Mouse (Mus musculus) heart, embryonic 12.5 days (tissue): ENCODE data around the gene Ptpn4. TPM values are rescaled to one million over a fixed set of nuclear protein-coding genes. Genes with fewer than 3 reads are reported as not detected.

Source experiments
- ATAC-seq: fragments of 200-750 bp; cut with Nextera tagmentation; 2 replicates; pipeline ENCODE4 v1.8.0; 2017; ENCODE audit warnings: moderate TSS enrichment, moderate library complexity; ENCODE audit not compliant: insufficient number of reproducible peaks, low FRiP score
- H3K27ac ChIP-seq: fragments of 300-500 bp; sonication (generic); 2 replicates; pipeline ENCODE4 v1.5.1; 2016; ENCODE audit warnings: mild to moderate bottlenecking, moderate library complexity; ENCODE audit not compliant: poor library complexity, severe bottlenecking
- H3K27me3 ChIP-seq: fragments of 300-500 bp; sonication (generic); replicated peaks from 2 replicates; pipeline ENCODE4 v1.6.1; 2016; ENCODE audit warnings: mild to moderate bottlenecking, moderate library complexity
- H3K36me3 ChIP-seq: fragments of 300-500 bp; sonication (generic); 2 replicates; pipeline ENCODE4 v1.6.1; 2016; ENCODE audit warnings: mild to moderate bottlenecking, moderate library complexity
- H3K4me1 ChIP-seq: fragments of 300-500 bp; sonication (generic); replicated peaks from 2 replicates; pipeline ENCODE4 v1.6.1; 2016; ENCODE audit warnings: mild to moderate bottlenecking
- H3K4me2 ChIP-seq: fragments of 300-500 bp; sonication (generic); 2 replicates; pipeline ENCODE4 v1.6.1; 2016; ENCODE audit warnings: mild to moderate bottlenecking, moderate library complexity
- H3K4me3 ChIP-seq: fragments of 300-500 bp; sonication (generic); 2 replicates; pipeline ENCODE4 v1.5.1; 2016; ENCODE audit warnings: mild to moderate bottlenecking
- H3K9ac ChIP-seq: fragments of 300-500 bp; sonication (generic); 2 replicates; pipeline ENCODE4 v1.6.1; 2016; ENCODE audit warnings: mild to moderate bottlenecking, moderate library complexity
- H3K9me3 ChIP-seq: fragments of 300-500 bp; sonication (generic); replicated peaks from 2 replicates; pipeline ENCODE4 v1.6.1; 2016; ENCODE audit warnings: mild to moderate bottlenecking, moderate library complexity
- WGBS: fragments of 180-500 bp; shearing (Covaris S2); methylation state at CpG from one replicate; pipeline ENCODE4 v1.1.7; 2016; 5-methylcytosine and 5-hydroxymethylcytosine counted together
- polyA plus RNA-seq: library from polyadenylated mRNA; unstranded; fragments of >200 nt; fragmentation: Nextera tagmentation; extraction: Ambion mirVana; gene quantifications from 2 replicates; pipeline ENCODE4 v1.2.1, GENCODE M21; 2016

The Ptpn4 gene
- polyA plus RNA-seq, 1 experiment from 2014 or later = 7.5 TPM

DNA sequence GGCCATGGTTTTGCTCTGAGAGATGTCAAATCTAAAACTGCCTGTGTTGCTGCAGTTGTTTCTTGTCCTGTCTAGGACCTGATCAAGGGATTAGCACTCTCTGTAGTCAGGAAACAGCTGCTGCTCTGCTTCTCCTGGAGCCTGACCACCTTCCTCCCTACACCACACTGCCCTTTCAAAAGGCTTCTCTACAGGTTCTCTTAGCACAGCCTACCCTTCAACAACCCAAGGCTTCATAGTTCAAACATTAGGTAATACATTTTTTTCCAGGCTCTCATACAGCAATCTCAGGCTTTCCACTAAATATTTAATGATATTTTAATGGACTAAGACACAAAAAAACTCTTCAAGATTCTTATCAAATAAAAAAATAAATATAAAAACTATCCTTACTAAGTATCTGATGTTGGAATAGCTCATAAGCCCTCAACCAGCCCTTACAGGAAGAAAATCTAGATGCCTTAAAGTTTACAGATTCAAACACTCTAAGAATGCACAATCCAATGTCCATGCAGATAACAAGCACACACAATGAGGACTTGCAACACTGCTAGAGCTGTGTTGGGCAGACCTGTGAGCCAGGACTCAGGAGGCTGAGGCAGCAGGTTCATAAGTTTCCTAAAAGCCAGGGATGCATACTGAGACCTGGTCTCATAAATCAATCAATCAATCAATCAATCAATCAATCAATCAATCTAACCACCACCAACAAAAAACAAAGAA, 196.2 kb downstream of the Ptpn4 start:
- peaks cover 11% of the 10 kb centered on the region for H3K4me1 ChIP-seq
- H3K9me3 ChIP-seq = no peaks in the 10 kb centered on the region
- H3K27me3 ChIP-seq = no peaks in the 10 kb centered on the region
- no peak overlapping the region for H3K9ac ChIP-seq
- no peak for ATAC-seq
- H3K36me3 ChIP-seq = peaks cover 11% of the 10 kb centered on the region
- no peak overlapping the region for H3K4me3 ChIP-seq
- no peak overlapping the region for H3K4me2 ChIP-seq
- H3K27ac ChIP-seq = no peak overlapping the region

DNA sequence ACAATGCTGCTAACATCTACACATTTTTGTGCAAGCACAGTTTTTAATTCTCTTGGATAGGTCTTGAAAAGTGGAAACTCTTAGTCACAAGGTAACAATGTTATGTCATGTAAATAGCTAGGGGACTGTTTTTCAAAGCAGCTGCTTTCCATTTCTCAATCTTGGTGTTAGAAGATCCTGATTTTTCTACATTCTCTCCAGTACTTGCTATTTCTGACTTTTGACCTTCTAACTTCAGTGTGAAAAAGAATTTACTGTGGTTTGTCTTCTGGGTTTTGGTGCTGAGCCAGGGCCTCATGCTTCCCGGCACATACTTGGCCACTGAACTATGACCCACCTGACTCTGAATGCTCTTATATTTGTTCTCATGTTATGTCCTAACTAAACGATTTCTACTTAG, 197.4 kb downstream of the Ptpn4 start:
- WGBS = 78% methylated on average over 2 of the region's 2 CpGs
- no peak overlapping the region for H3K9ac ChIP-seq
- H3K27me3 ChIP-seq = no peaks in the 10 kb centered on the region
- H3K36me3 ChIP-seq = peaks cover 11% of the 10 kb centered on the region
- H3K4me1 ChIP-seq = peaks cover 11% of the 10 kb centered on the region
- no peaks in the 10 kb centered on the region for H3K9me3 ChIP-seq
- H3K4me3 ChIP-seq = no peak overlapping the region
- ATAC-seq = no peak
- H3K27ac ChIP-seq = no peak overlapping the region
- no peak overlapping the region for H3K4me2 ChIP-seq

DNA sequence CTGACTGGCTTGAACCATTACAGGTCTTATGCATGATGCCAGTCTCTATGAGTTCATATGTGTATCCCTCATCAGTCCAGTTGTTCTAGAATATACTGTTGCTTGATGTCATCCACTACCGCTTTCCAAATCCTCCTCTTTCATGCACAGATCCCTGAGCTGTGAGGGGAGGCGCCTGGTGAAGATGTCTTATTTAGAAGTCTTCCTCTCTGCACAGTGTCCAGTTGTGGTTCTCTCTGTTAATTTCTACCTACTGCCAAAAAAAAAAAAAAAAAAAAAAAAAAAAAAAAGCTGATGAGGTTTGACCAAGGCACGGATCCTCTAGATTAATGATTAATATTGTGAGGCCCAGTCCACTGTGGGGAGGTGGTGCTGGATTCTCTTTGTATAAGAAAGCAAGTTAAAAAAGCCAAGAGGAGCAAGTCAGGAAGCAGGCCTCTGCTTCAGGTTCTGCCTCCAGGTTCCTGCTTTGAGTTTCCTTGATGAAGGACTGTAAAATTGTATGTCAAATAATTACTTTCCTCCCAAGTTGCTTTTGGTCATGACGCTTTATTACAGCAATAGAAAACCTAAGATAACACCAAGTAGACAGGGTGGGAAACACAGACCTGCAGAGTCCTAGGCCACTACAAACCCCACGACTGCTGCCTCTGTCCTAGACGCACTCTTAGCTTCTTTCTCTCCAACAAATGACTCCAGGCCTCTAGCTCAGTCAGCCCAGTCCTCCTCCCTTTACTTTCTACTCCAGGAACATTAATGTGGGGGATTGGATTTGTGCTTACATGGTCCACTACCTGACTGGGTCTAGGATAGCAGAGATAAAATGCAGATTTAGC, 200.0 kb downstream of the Ptpn4 start:
- peaks cover 8% of the 10 kb centered on the region for H3K4me1 ChIP-seq
- H3K9me3 ChIP-seq = no peaks in the 10 kb centered on the region
- no peak overlapping the region for H3K4me2 ChIP-seq
- H3K27me3 ChIP-seq = no peaks in the 10 kb centered on the region
- peaks cover 14% of the 10 kb centered on the region for H3K36me3 ChIP-seq
- H3K4me3 ChIP-seq = no peak overlapping the region
- no peak overlapping the region for H3K27ac ChIP-seq
- no peak for ATAC-seq
- WGBS = 85% methylated on average over 6 of the region's 6 CpGs
- H3K9ac ChIP-seq = no peak overlapping the region

DNA sequence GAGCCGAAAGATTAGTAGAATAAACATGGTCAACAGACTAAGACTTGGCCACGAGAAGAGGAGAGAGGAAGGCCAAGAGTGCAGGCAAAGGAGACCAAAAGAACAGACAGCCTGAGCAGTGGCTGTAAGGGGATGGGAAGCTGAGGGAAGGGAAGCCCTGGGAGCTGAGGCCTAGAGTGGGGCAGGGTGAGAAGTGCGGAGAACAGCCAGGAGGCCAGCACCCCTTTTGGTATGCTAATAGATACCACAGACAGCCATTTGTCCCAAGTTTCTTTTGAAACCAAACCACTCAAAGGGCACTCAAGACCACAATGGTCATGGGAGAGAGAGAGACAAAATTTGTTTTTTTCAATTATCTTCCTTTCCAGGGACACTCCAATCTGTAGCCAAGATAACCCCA, 202.7 kb downstream of the Ptpn4 start:
- Histone ChIP-seq H3K27ac (no peak overlapping the region), H3K27me3 (no peaks in the 10 kb centered on the region), H3K4me2 (no peak overlapping the region), H3K4me3 (no peak overlapping the region), H3K36me3 (peaks cover 13% of the 10 kb centered on the region), H3K9me3 (no peaks in the 10 kb centered on the region), H3K4me1 (no peaks in the 10 kb centered on the region; the same call in 1 of the 2 replicates), H3K9ac (no peak overlapping the region)
- WGBS = 41% methylated on average over 3 of the region's 3 CpGs
- ATAC-seq = no peak

DNA sequence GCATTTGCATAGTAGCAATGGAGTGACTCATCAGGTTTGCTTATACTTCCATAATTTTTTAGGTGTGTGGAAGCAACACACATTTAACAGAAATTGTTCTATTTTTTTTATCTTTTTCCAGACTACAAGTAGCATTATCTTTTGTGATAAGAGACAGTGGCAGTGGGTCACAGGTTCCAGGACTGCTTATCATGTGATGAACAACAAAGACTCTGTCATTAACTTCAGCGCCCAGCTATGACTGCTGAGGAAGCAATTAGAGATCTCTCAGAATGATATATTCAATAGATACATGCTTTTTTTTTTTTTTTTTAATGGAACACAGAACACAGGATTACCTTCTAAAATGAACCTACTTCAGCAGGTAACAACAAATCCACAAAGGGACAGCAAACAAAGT, 207.0 kb downstream of the Ptpn4 start:
- no peak overlapping the region for H3K4me2 ChIP-seq
- H3K9ac ChIP-seq = no peak overlapping the region
- H3K9me3 ChIP-seq = no peaks in the 10 kb centered on the region
- ATAC-seq = no peak
- H3K27ac ChIP-seq = no peak overlapping the region
- H3K4me3 ChIP-seq = no peak overlapping the region
- H3K27me3 ChIP-seq = no peaks in the 10 kb centered on the region
- WGBS = 25% methylated on average over 1 of the region's 1 CpGs
- peaks cover 5% of the 10 kb centered on the region; the same call in 1 of the 2 replicates for H3K4me1 ChIP-seq
- H3K36me3 ChIP-seq = peaks cover 10% of the 10 kb centered on the region

DNA sequence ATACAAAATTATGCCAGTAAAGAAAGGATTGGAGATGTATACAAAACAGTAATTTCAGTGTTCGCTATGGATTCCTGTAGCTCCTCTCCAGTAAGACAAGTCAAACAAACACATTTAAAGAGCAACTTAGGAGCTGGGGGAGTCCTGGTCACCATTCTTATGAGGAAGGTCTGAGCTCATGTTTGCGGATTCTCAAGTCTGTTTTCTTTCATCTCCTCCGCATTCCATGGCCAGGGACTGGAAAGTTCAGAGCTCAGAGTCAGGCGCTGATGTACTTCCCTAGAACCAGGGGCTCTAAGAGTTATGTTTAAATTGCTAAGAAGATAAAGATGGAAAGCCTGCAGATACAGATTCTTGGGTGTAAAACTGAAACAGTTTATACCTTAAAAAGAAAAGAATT, 210.6 kb downstream of the Ptpn4 start:
- H3K9ac ChIP-seq = no peak overlapping the region
- no peak overlapping the region for H3K27ac ChIP-seq
- H3K27me3 ChIP-seq = no peaks in the 10 kb centered on the region
- H3K4me2 ChIP-seq = no peak overlapping the region
- peaks cover 3% of the 10 kb centered on the region; the same call in 1 of the 2 replicates for H3K36me3 ChIP-seq
- H3K9me3 ChIP-seq = no peaks in the 10 kb centered on the region
- no peak overlapping the region for H3K4me3 ChIP-seq
- ATAC-seq = no peak
- WGBS = 44% methylated on average over 4 of the region's 4 CpGs
- H3K4me1 ChIP-seq = peaks cover 11% of the 10 kb centered on the region; the same call in 1 of the 2 replicates

DNA sequence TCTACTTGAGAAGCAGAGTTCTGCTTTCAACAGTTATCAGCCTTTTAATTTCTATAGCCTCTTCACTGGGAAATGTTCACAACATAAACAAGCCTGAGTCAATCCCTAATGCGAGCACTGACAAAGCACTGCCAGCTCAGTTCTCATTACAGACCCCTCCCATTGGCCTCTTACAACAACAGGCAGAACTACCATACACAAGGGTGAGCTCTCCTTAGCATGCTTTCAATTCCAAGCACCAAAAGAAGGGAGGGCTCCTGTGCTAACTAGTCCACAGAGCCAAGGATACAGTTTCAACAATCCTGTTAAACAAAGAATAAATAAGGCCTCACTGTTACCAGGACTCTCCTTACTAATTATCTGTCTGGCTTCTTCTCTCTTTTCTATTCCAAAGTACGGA, 213.0 kb downstream of the Ptpn4 start:
- ATAC-seq = no peak
- no peaks in the 10 kb centered on the region for H3K27me3 ChIP-seq
- H3K4me3 ChIP-seq = no peak overlapping the region
- peaks cover 14% of the 10 kb centered on the region for H3K36me3 ChIP-seq
- H3K9me3 ChIP-seq = no peaks in the 10 kb centered on the region
- H3K27ac ChIP-seq = no peak overlapping the region
- no peak overlapping the region for H3K9ac ChIP-seq
- WGBS = 61% methylated on average over 2 of the region's 2 CpGs
- no peak overlapping the region for H3K4me2 ChIP-seq
- peaks cover 11% of the 10 kb centered on the region; the same call in 1 of the 2 replicates for H3K4me1 ChIP-seq

DNA sequence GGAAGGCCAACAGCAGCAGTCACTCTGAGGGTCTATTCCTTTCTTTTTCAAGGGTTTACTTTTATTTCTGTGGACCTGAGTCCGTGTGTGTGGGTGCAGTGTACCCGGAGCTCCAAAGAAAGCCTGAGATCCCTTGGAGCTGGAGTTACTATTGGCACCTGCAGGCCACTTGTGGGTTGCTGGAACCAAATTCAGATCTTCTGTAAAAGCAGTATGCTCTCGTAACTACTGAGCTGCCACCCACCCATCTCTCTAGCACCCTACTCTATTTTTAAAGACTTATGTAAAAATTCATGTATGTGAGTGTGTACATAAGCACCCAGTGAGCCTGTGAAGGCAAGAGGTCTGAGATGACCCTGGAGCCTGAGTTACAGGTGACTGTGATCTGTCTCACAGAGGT, 232.0 kb downstream of the Ptpn4 start:
- H3K4me2 ChIP-seq = no peak overlapping the region
- no peaks in the 10 kb centered on the region for H3K4me1 ChIP-seq
- no peak overlapping the region for H3K27ac ChIP-seq
- no peaks in the 10 kb centered on the region for H3K9me3 ChIP-seq
- no peaks in the 10 kb centered on the region for H3K27me3 ChIP-seq
- peaks cover 27% of the 10 kb centered on the region for H3K36me3 ChIP-seq
- WGBS = 84% methylated on average over 3 of the region's 3 CpGs
- no peak overlapping the region for H3K9ac ChIP-seq
- H3K4me3 ChIP-seq = no peak overlapping the region
- ATAC-seq = no peak

Other genes starting within 250 kb of the Ptpn4 start
- gene Epb41l5, start 188.6 kb downstream of the Ptpn4 start, polyA plus RNA-seq = 22.2 and 23.6 TPM in 2 replicates
- gene Tmem177, start 75.6 kb upstream of the Ptpn4 start, polyA plus RNA-seq = 6.1 and 6.4 TPM in 2 replicates
- not detected in 2 replicates for gene Cfap221, start 159.6 kb upstream of the Ptpn4 start, polyA plus RNA-seq
- gene Sctr, start 169.3 kb upstream of the Ptpn4 start, polyA plus RNA-seq = 0.09 and 0.17 TPM in 2 replicates
- 14.3 and 15.0 TPM in 2 replicates for gene Tmem37, start 236.5 kb upstream of the Ptpn4 start, polyA plus RNA-seq